Mouse (Mus musculus) MEL (cell line): ENCODE measurements around the gene Ctsa. TPM values are rescaled to one million over a fixed set of nuclear protein-coding genes. Genes with fewer than 3 reads are reported as not detected.
"Not testable (repeated sequence)": the region's sequence is repeated elsewhere in the genome, so short reads cannot be mapped to it uniquely, and the experiment has no call there.

ENCODE experiments used
- DNase-seq: peaks from one replicate; pipeline ENCODE4 v3.0.0; 2011; ENCODE audit warnings: low read depth, low spot score
- H3K27ac ChIP-seq: 2 replicates; pipeline ENCODE4 v1.5.1; 2012; ENCODE audit warnings: low read depth, mild to moderate bottlenecking, control low read depth, low read length, moderate library complexity; ENCODE audit not compliant: control insufficient read depth
- H3K27me3 ChIP-seq, 2 experiments: fragments of 150-350 bp in 1 of 2; sonication (generic) in 1 of 2; 2 replicates each; pipeline ENCODE4 v1.6.1; 2012; ENCODE audit warnings: low read length in 2 of 2, mild to moderate bottlenecking in 2 of 2, improper control_type of control experiment in 1 of 2, moderate library complexity in 1 of 2; ENCODE audit not compliant: insufficient read depth in 2 of 2, control insufficient read depth in 1 of 2
- H3K36me3 ChIP-seq, 2 experiments: 2 replicates each; pipeline ENCODE4 v1.6.1; 2012 to 2014; ENCODE audit warnings: low read length in 2 of 2, improper control_type of control experiment in 1 of 2, inconsistent platforms in 1 of 2, mild to moderate bottlenecking in 1 of 2; ENCODE audit not compliant: insufficient read depth in 2 of 2, control insufficient read depth in 1 of 2
- H3K4me1 ChIP-seq, 2 experiments: fragments of 150-350 bp in 1 of 2; sonication (generic) in 1 of 2; 2 replicates each; pipeline ENCODE4 v1.6.1; 2012; ENCODE audit warnings: low read length in 2 of 2, improper control_type of control experiment in 1 of 2, mild to moderate bottlenecking in 1 of 2; ENCODE audit not compliant: insufficient read depth in 2 of 2, control insufficient read depth in 1 of 2
- H3K4me3 ChIP-seq, 2 experiments: fragments of 150-350 bp in 1 of 2; sonication (generic) in 1 of 2; 2 replicates each; pipeline ENCODE4 v1.5.1; 2012; ENCODE audit warnings: low read depth in 2 of 2, low read length in 2 of 2, mild to moderate bottlenecking in 2 of 2, moderate library complexity in 2 of 2, control low read depth in 1 of 2, improper control_type of control experiment in 1 of 2; ENCODE audit not compliant: control insufficient read depth in 1 of 2, insufficient read depth in 1 of 2
- H3K79me2 ChIP-seq: 2 replicates; pipeline ENCODE4 v1.6.1; 2012; ENCODE audit warnings: mild to moderate bottlenecking, low read length, moderate library complexity; ENCODE audit not compliant: control insufficient read depth, poor library complexity, insufficient read depth
- H3K9ac ChIP-seq: 2 replicates; pipeline ENCODE4 v1.6.1; 2012; ENCODE audit warnings: low read depth, mild to moderate bottlenecking, control low read depth, low read length, moderate library complexity; ENCODE audit not compliant: control insufficient read depth, poor library complexity, severe bottlenecking
- H3K9me3 ChIP-seq: fragments of 150-350 bp; sonication (generic); replicated peaks from 2 replicates; pipeline ENCODE4 v1.6.1; 2012; ENCODE audit warnings: mild to moderate bottlenecking, low read length, improper control_type of control experiment, moderate library complexity; ENCODE audit not compliant: insufficient read depth
- EP300 ChIP-seq, 2 experiments: IDR thresholded peaks; 2 replicates each; pipeline ENCODE4 v1.6.1; 2011; ENCODE audit warnings: improper control_type of control experiment in 2 of 2, low read length in 2 of 2, low read depth in 1 of 2, mild to moderate bottlenecking in 1 of 2
- ETS1 ChIP-seq: IDR thresholded peaks from 2 replicates; pipeline ENCODE4 v1.6.1; 2012; ENCODE audit warnings: low read depth, mild to moderate bottlenecking, inconsistent platforms, low read length, improper control_type of control experiment, moderate library complexity
- GATA1 ChIP-seq: IDR thresholded peaks from 2 replicates; pipeline ENCODE4 v1.6.1; 2011; ENCODE audit warnings: low read depth, low read length, improper control_type of control experiment
- HCFC1 ChIP-seq: IDR thresholded peaks from 2 replicates; pipeline ENCODE4 v1.6.1; 2012; ENCODE audit warnings: low read depth, mild to moderate bottlenecking, inconsistent platforms, low read length, improper control_type of control experiment, moderate library complexity
- MAX ChIP-seq: IDR thresholded peaks from 2 replicates; pipeline ENCODE4 v1.6.1; 2011; ENCODE audit warnings: low read length, improper control_type of control experiment
- MAZ ChIP-seq: IDR thresholded peaks from 2 replicates; pipeline ENCODE4 v1.6.1; 2012; ENCODE audit warnings: low read depth, mild to moderate bottlenecking, inconsistent platforms, low read length, improper control_type of control experiment
- NELFE ChIP-seq: IDR thresholded peaks from 2 replicates; pipeline ENCODE4 v1.6.1; 2011; ENCODE audit warnings: low read depth, low read length, improper control_type of control experiment
- RCOR1 ChIP-seq: IDR thresholded peaks from 2 replicates; pipeline ENCODE4 v1.6.1; 2012; ENCODE audit warnings: low read depth, mild to moderate bottlenecking, inconsistent platforms, low read length, improper control_type of control experiment
- SIN3A ChIP-seq: IDR thresholded peaks from 2 replicates; pipeline ENCODE4 v1.6.1; 2012; ENCODE audit warnings: low read length, improper control_type of control experiment, inconsistent platforms
- TAL1 ChIP-seq: IDR thresholded peaks from 2 replicates; pipeline ENCODE4 v1.6.1; 2012; ENCODE audit warnings: mild to moderate bottlenecking, inconsistent platforms, low read length, moderate library complexity, mixed read lengths
- TCF12 ChIP-seq: IDR thresholded peaks from 2 replicates; pipeline ENCODE4 v1.6.1; 2014; ENCODE audit warnings: low read depth, mild to moderate bottlenecking, inconsistent platforms, low read length, improper control_type of control experiment, moderate library complexity
- ZKSCAN1 ChIP-seq: IDR thresholded peaks from 2 replicates; pipeline ENCODE4 v1.6.1; 2012; ENCODE audit warnings: low read depth, mild to moderate bottlenecking, inconsistent platforms, low read length, improper control_type of control experiment, moderate library complexity
- ZNF384 ChIP-seq: IDR thresholded peaks from 2 replicates; pipeline ENCODE4 v1.6.1; 2012; ENCODE audit warnings: low read depth, mild to moderate bottlenecking, inconsistent platforms, low read length, improper control_type of control experiment
- polyA plus RNA-seq, 2 experiments: library from polyadenylated mRNA; stranded (reverse) in 1 of 2; unstranded in 1 of 2; fragments of >175 nt in 1 of 2; fragments of >200 nt in 1 of 2; gene quantifications; 2 replicates each; pipeline versions ENCODE4 v1.2.1 to v1.2.4; 2012; ENCODE audit warnings: low replicate concordance in 2 of 2, low read depth in 1 of 2; ENCODE audit not compliant: insufficient read length in 2 of 2, insufficient read depth in 1 of 2, missing spikeins in 1 of 2
- total RNA-seq: library from RNA; depleted of rRNA; stranded (reverse); fragments of 300-350 nt; gene quantifications from 2 replicates; pipeline ENCODE4 v1.2.3, GENCODE M21; 2012

Gene Ctsa
- total and polyA plus RNA-seq, 3 experiments = 50.5 to 87.7 TPM; not detected in 1

DNA sequence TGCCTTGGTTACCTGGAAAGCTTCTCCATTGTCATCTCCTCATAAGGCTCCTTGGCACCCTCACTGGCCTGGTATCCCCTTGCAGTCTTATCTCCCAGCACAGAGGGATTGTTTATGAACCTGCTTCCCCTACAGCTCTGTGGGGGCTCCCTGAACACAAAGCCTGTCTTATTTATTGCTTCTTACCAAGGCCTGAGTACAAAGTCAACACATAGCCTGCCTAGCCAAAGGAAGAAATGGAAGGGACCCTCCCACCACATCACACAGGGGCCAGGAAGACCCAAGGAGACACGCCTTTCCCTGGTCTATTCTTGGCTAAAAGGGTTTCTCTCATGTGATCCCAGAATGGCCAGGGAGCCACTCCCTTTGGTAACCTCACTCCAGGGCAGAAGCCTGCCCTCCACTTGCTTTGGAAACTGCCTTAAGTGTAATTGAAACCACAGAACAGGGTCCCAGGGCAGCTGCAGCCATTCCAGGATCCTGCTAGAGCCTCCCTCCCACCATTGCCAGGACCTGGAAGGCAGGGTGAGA, 41.6 kb downstream of the Ctsa start:
- peaks cover 8% of the 10 kb centered on the region for H3K79me2 ChIP-seq
- TF ChIP-seq TCF12 (peak; percentile 40; the same call in 1 of the 2 replicates), ZKSCAN1 (no peak), NELFE (peak; percentile 31; the same call in 1 of the 2 replicates), GATA1 (peak; percentile 56), SIN3A (peak; percentile 27; the same call in 1 of the 2 replicates), EP300 (IDR thresholded peaks at IDR 0.05; ENCODE audit: low read depth in 1 of 2, low read length in 2 of 2) (peak; percentile 25 to 58; a peak in 2 of 4 replicates), RCOR1 (0 out of 2 replicates have a peak, but pooled peaks have one; percentile 24), MAZ (peak; percentile 58), HCFC1 (no peak), MAX (no peak), TAL1 (peak; percentile 72), ETS1 (peak; percentile 45; the same call in 1 of the 2 replicates)
- TF ChIP-seq, all 39 proteins: peak for 9
- Histone ChIP-seq H3K4me1 (peaks cover 10 to 25% of the 10 kb centered on the region in 2 experiments), H3K9me3 (no peaks in the 10 kb centered on the region), H3K27me3 (no peaks in the 10 kb centered on the region), H3K4me3 (no peak overlapping the region), H3K36me3 (peaks cover 0 to 14% of the 10 kb centered on the region in 2 experiments; a peak in 2 of 4 replicates), H3K9ac (no peak overlapping the region), H3K27ac (peak overlapping the region; percentile 25; the same call in 1 of the 2 replicates)
- DNase-seq = peak; percentile 72

DNA sequence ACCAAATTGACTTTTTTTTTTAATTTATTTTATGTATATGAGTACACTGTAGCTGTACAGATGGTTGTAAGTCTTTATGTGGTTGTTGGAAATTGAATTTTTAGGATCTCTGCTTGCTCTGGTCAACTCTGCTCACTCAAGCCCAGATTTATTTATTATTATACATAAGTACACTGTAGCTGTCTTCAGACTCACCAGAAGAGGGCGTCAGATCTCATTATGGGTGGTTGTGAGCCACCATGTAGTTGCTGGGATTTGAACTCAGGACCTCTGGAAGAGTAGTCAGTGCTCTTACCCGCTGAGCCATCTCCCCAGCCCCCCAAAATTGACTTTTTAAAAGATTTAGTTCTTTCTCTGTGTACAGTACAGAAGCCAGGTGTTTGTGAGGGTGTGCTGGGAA, 43.0 kb downstream of the Ctsa start:
- peaks cover 17% of the 10 kb centered on the region for H3K79me2 ChIP-seq
- not testable (repeated sequence) for H3K9me3 ChIP-seq, H3K4me3 ChIP-seq, H3K9ac ChIP-seq, H3K27me3 ChIP-seq, DNase-seq, H3K27ac ChIP-seq
- H3K36me3 ChIP-seq = peaks cover 0 to 16% of the 10 kb centered on the region in 2 experiments; a peak in 2 of 4 replicates
- peaks cover 10 to 27% of the 10 kb centered on the region in 2 experiments for H3K4me1 ChIP-seq

DNA sequence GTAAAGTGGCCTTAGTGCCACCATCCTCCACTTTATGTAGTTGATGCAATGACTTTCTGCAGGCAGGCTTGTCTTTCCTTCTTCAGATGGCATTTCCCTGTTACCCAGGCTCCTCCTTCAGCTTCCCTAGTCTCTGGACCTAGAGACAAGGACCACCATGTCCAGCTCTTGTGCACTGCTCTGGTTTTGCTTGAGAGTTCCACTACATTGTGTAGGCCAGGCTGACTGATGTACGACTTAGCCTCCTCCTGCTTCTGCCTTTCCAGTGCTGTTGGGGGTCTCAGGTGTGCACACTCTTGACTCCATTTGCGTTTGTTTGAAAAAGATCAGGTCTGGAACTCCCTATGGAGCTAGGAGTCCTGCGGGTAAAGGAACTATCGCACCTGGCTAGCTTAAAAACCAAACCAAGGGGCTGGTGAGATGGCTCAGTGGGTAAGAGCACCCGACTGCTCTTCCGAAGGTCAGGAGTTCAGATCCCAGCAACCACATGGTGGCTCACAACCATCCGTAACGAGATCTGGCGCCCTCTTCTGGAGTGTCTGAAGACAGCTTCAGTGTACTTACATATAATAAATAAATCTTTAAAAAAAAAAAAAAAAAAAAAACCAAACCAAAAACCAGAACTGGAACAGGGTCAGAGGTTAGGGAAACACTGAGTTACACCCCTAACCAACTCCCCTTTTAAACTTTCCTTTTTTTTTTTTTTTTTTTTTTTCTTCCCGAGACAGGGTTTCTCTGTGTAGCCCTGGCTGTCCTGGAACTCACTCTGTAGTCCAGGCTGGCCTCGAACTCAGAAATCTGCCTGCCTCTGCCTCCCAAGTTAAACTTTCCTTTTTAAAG, 44.9 kb downstream of the Ctsa start:
- TF ChIP-seq ZNF384 = 0 out of 2 replicates have a peak, but pooled peaks have one; percentile 6
- H3K27ac ChIP-seq, H3K27me3 ChIP-seq, H3K9me3 ChIP-seq, DNase-seq, H3K4me3 ChIP-seq: not testable (repeated sequence)
- peaks cover 7 to 30% of the 10 kb centered on the region in 2 experiments for H3K4me1 ChIP-seq
- peaks cover 0 to 18% of the 10 kb centered on the region in 2 experiments; a peak in 2 of 4 replicates for H3K36me3 ChIP-seq
- peaks cover 25% of the 10 kb centered on the region for H3K79me2 ChIP-seq
- H3K9ac ChIP-seq = peak overlapping the region; percentile 99
